Mouse (Mus musculus) mouse trophoblast stem cell (cell line): Measurements from ENCODE around the gene Setd7.

Source experiments
- in situ Hi-C, 2 experiments: fragments of 300-500 bp; cut with MseI, MboI; formaldehyde crosslinking; loops; 2 replicates in 1 of 2; 3 replicates in 1 of 2; pipeline ENCODE4 v1.15.1; 2025

The Setd7 gene

DNA sequence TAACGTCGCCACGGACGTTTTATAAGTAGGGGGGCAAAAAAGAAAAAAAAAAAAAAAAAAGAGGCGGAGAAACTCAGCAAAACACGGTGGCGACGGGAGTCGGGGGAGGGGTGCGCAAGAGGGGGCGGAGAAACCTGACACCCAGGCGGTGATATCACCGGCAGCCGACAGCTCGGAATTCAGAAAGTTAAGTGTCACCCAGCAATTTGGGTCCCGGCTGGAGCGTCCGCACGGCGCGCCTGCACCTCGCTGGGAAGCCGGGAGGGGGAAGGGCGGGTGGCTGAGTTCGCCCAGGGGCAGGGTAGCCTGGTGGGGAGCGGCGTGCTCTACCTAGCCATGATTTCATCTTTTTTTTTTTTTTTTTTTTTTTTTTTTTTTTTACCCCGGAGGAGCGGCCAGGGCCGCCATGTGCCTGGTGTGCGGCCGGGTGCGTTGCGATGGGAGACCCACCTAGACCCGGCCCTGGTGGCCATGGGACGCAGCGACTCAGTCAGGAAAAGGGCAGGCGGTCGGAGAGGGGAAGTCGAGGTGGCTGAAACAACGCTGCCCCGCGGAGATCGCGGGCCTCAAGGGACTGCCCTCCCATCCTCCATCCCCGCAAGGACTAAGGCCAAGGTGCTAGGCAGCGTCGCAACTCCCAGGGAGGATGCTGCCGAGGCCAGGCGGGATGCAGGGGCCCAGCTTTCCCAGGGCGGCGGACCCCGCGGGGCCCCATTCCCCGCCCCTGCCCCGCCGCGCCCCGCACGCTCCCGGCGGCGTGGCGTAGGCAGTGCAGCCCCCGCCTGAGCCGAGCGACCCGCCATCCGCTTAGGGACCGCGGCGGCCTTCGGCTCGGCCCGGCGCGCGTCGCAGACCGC is 857 bp downstream of the Setd7 start:
- in situ Hi-C loops, result no loop called here

GRCm38 (mm10) chr3:51555583-51555982 is 5.1 kb downstream of the Setd7 start:
- in situ Hi-C loops, result no loop called here

DNA sequence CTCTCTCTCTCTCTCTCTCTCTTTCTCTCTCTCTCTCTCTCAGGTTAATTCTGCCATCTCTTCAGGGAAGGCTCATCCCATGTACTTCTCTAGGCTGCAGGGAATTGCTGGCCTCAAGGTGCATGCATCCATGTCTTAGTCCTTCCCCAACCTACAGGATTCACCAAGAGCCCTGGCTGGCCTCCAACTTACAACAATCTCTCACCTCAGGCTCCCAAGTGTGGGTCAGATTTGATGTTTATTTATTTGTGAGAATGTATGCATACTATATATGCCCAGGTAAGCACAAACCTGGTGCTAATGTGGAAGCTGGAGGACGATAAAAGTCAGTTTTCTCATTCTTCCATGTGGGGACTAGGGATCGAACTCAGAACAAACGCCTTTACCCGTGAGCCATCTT is 5.8 kb downstream of the Setd7 start:
- in situ Hi-C loops, result no loop called here

DNA sequence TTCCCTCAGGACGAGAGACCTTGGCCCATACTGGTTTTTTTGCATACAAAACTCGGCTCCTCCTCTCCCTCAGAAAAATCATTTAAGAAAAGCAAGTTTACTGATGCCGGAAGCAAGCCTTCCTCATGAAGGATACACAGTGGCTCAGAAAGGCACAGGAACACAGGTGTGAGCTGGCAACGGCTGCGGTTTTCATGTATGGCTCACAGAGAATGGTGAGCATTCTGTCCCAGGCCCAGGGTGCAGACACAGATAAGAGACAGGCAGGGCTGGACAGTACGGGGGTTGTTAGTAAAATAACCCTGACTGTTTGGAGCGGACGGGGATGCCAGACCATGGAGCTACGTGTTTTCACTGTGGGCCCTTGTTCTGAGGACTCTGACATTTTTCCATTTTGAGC is 6.6 kb downstream of the Setd7 start:
- in situ Hi-C loops, result no loop called here

- in situ Hi-C loops, result no loop called here
Observed at GRCm38 (mm10) chr3:51553497-51553875, 7.2 kb downstream of the Setd7 start.

- in situ Hi-C loops, result no loop called here
Observed at GRCm38 (mm10) chr3:51552841-51553496, 7.7 kb downstream of the Setd7 start.

GRCm38 (mm10) chr3:51552197-51552596 is 8.5 kb downstream of the Setd7 start:
- in situ Hi-C loops, result no loop called here

DNA sequence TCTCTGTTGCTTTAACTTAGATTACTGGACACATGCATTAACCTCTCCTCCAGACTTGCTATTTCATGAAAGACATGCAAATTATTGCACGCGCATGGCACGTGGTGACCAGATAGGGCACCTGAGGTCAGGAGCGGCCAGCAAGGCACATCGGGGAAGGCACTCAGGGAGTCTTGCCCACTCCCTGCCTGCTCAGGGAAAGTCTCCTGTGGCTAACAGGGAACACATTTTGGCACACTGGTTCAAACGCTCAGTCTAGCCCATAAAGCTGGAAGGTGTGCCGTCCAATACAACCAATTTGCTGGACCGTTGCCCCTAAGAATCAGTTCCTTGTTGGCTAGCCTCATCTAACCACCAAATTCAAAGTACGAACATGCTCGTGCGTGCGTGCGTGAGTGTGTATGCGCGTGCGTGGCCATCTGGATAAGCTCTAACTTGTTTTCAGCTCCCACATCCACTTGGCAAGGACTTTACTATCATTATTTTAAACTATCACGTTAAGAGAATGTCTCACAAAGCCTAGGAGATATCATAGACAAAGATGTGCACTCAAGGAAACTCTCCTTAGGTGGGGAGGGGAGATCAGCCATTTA is 11.6 kb downstream of the Setd7 start:
- in situ Hi-C loops, result no loop called here

- in situ Hi-C loops, result no loop called here
Observed at GRCm38 (mm10) chr3:51547577-51547976, 13.1 kb downstream of the Setd7 start.

DNA sequence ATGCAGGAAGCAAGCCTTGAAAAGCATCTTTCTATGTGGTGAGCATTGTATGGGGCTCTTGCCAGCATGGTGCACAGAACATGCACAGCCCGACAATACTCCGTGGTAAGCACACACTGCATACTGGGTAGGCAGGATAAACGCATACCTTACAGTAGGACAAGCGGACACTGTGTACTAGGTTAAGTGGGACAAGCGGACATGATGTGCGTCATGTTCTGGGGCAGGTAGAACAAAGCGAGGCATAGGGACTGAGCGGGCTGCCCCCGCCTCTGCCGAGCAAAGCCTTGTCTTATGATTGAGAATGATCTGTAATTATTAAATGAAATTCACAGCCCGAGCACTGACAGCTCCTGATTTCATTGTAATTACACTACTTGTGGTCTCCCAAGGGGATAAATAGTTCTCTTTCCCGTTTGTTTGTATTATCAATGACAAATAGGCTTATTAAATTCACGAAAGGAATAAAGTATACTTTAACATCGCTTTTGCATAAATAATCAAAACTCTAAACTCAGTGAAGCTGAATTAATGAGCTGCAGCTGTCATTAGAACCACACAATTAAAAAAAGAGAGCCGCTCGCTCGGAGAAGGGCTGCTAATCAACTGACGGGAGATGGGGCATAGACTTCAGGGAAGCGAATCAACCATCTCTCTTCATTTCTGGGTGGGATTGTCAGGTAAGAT is 16.1 kb downstream of the Setd7 start:
- in situ Hi-C loops, result no loop called here

DNA sequence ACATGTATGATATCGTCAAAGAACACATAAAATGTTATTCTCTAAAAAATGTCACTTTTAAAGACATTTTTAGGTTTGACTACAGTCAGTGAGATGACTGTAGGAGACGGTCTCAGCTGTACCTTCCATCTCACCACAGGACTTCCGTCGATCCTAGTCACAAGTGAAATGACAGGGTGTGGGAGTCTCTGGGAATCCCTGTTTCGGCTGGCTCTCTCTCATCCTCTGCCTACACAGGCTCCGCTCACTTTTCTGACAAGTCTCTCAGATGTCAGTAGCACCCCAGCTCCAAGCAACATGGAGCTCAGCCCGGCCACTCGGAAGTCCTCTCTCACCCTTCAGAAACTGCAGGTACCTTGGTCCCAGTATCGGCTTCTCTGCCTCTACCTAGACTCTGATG is 20.0 kb downstream of the Setd7 start:
- in situ Hi-C loops, result no loop called here

DNA sequence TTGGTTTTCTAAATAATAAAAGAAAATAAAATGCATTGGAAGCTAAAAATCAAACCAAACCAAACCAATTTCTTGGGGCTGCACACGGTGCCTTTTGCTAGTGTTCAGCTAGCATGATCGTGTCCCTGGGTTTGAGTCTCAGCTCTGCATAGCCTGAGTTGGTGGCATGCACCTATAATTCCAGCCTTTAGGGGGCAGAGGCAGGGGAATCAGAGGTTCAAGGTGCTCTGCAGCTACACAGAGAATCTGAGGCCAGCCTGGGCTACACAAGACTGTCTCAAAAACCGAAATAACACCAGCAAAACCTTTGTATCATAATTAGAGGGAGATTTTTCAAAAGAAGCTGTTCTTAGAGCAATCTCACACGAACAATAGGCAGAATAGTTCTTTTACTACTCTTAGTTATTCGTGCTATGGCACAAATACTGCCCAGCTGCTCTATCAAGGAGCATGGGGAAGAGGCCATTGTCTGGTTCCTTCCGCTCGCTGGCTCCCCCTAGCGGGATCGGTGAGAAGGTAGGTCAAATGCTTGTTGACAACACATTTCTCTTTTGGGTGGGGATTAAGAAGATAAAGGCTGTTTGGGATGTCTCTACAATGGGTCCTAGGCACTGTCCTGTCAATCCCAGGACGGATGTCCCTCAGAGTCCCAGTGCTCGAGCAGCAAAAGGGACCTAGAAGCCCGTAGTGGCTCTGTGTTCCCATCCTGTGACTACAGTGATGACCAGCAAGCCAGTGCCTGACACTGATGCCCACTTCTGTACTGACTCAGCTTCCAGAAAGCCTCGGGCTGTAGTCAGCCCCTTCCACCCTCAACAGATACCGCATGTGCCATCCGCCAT is 20.9 kb downstream of the Setd7 start:
- in situ Hi-C loops, result no loop called here

GRCm38 (mm10) chr3:51534013-51534412 is 26.7 kb downstream of the Setd7 start:
- in situ Hi-C loops, result no loop called here

GRCm38 (mm10) chr3:51533573-51533972 is 27.1 kb downstream of the Setd7 start:
- in situ Hi-C loops, result no loop called here

GRCm38 (mm10) chr3:51532282-51532620 is 28.4 kb downstream of the Setd7 start:
- in situ Hi-C loops, result no loop called here

DNA sequence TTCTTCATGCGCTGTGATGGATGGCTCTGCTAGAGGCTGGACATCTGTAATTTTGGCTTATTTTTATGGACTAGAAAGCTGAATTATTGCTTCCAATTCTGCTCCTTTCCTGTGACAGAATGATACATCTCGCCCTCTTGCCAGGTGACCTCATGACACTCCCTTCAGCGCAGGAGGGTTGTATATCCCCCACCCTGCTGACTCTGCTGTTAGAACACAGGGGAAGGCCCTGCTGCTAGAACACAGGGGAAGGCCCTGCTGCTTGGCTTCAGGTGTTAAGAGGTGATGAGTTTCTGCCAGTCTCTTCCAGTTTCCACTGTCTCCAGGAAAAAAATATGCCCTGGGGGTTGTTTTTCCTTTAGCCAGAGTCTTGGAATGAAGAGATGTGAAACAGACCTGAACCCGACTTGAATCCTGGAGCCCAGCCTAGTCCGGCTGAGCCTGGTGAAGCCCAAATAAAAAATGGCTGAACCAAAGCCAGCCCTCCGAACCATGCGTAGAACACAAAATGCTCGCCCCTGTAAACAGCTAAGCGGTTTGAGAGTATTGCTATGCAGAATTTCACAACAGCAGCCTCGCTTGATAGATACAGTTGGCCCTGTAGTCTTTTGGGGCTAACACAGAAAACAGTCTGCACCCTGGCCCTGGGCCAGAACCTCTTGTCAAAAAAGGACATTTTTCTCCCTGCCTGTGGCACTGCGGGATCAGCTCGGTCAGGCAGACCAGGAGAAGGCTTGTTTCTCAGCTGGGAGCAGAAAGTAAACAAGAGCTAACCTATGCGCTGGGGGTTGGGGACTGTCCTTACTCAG is 29.0 kb downstream of the Setd7 start:
- in situ Hi-C loops, result no loop called here

GRCm38 (mm10) chr3:51526891-51527290 is 33.8 kb downstream of the Setd7 start:
- in situ Hi-C loops, result no loop called here

GRCm38 (mm10) chr3:51525186-51525785 is 35.4 kb downstream of the Setd7 start:
- in situ Hi-C loops, result no loop called here

DNA sequence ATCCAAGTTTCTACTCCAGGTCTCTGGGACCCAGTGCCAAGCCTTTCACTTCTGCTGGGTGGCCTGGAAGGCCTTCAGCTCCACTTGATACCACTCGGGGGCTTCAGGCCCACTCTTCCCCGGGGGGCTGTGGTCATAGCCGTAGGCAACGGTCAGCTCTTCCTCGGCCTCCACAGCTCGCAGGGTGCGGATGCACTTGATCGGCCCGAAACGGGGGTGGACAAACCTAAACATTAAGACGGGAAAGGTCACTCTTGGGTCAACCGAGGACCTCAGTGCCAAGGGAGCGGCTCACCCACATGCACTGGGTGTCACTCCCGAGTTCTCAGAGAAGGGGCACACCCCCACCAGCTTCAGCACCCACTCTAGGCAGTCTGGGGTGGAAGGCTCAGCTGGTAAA is 39.4 kb downstream of the Setd7 start:
- in situ Hi-C loops, result no loop called here

DNA sequence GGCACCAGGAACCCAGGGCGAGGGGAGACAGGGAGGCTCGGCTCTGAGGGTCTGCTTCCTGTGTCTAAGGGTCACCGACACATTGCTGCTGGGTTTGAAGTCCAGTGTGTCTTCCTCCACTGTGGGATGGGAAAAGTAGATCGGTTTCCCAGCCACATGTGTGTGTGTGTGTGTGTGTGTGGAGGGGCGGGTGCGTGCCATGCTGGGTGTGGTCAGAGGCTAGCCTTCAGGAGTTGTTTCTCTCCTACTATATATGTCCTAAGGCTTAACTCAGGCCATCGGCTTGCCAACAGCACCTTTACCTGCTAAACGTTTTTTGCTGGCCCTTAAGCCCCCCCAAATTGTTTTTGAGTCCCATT is 41.9 kb downstream of the Setd7 start:
- in situ Hi-C loops, result no loop called here
